Mouse (Mus musculus): ENCODE results near the gene Coasy.

DNA sequence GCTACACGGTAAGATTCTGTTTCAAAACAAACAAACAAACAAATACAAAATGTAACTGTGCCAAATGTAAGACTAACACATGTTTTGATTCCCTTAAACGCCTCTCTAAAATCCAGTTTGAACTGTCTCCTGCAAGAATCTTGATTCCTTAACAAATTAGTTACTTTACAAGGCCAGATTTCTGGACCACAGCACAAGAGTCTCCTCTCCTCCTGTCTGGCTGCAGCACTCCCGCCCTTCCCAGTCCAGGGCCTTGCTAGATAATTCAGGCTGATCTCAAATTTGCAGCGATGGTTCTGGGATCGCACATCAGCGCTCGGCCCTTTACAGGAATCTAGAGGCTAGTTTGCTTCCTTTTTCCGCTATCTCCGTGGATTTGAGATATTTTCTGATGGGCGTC is 706 bp upstream of the Coasy start:
- no peak for TF ChIP-seq GATA1 (IDR thresholded peaks at IDR 0.05; ENCODE audit: low read length)
- TF ChIP-seq TAL1 (IDR thresholded peaks at IDR 0.05; ENCODE audit: low read length), result no peak

Measured in erythroblast, embryonic 14.5 days (primary cell).